Mouse (Mus musculus) thymus, adult 2 months (tissue): ENCODE measurements around the gene Pcdh8. TPM values are rescaled to one million over a fixed set of nuclear protein-coding genes. Genes with fewer than 3 reads are reported as not detected.

Experiments
- DNase-seq: peaks from one replicate; pipeline ENCODE4 v3.0.0; 2021
- H3K27ac ChIP-seq: fragments of 200-500 bp; 2 replicates; pipeline ENCODE4 v1.5.1; 2012; ENCODE audit warnings: low read length, control low read depth; ENCODE audit not compliant: control insufficient read depth, insufficient read depth
- H3K27me3 ChIP-seq: fragments of 200-500 bp; 2 replicates; pipeline ENCODE4 v1.6.1; 2012; ENCODE audit warnings: mild to moderate bottlenecking, low read length, moderate library complexity, mixed read lengths; ENCODE audit not compliant: control insufficient read depth, insufficient read depth
- H3K36me3 ChIP-seq: fragments of 200-500 bp; 2 replicates; pipeline ENCODE4 v1.6.1; 2012; ENCODE audit warnings: mild to moderate bottlenecking, low read length, moderate library complexity; ENCODE audit not compliant: control insufficient read depth, insufficient read depth
- H3K4me1 ChIP-seq: fragments of 200-500 bp; replicated peaks from 2 replicates; pipeline ENCODE4 v1.6.1; 2012; ENCODE audit warnings: low read length; ENCODE audit not compliant: control insufficient read depth, insufficient read depth
- H3K4me3 ChIP-seq: fragments of 200-500 bp; 2 replicates; pipeline ENCODE4 v1.5.1; 2012; ENCODE audit warnings: mild to moderate bottlenecking, low read length, control low read depth, moderate library complexity; ENCODE audit not compliant: control insufficient read depth, insufficient read depth
- CTCF ChIP-seq: fragments of 200-500 bp; IDR thresholded peaks from 2 replicates; pipeline ENCODE4 v1.5.1; 2012; ENCODE audit warnings: mild to moderate bottlenecking, control low read depth, low read length, moderate library complexity, borderline replicate concordance; ENCODE audit not compliant: control insufficient read depth, poor library complexity, insufficient read depth; ENCODE audit errors: extremely low read depth
- POLR2A ChIP-seq: fragments of 200-500 bp; IDR thresholded peaks from 2 replicates; pipeline ENCODE4 v1.6.1; 2012; ENCODE audit warnings: mild to moderate bottlenecking, low read length, control low read depth, moderate library complexity; ENCODE audit not compliant: control insufficient read depth, poor library complexity, insufficient read depth; ENCODE audit errors: extremely low read depth
- WGBS: fragments of 180-500 bp; shearing (Covaris S2); methylation state at CpG from one replicate; pipeline ENCODE4 v1.1.7; 2018; 5-methylcytosine and 5-hydroxymethylcytosine counted together
- polyA plus RNA-seq: library from polyadenylated mRNA; depleted of rRNA; stranded (reverse); fragments of >200 nt; gene quantifications from 2 replicates; pipeline ENCODE4 v1.2.3, GENCODE M21; 2012

Pcdh8 gene
- polyA plus RNA-seq, 1 experiment: 0.39 TPM

- H3K36me3 ChIP-seq: no peaks in the 10 kb centered on the region
- no peak overlapping the region for H3K4me3 ChIP-seq
- WGBS: 75% methylated on average over 13 of the region's 13 CpGs
- TF ChIP-seq CTCF (no peak), POLR2A (no peak)
- no peak overlapping the region for H3K27ac ChIP-seq
- no peaks in the 10 kb centered on the region for H3K4me1 ChIP-seq
- no peak for DNase-seq
- H3K27me3 ChIP-seq: no peaks in the 10 kb centered on the region
Observed at GRCm38 (mm10) chr14:79754601-79755222, 16.4 kb downstream of the Pcdh8 start.

GRCm38 (mm10) chr14:79754157-79754556 lies 17.0 kb downstream of the Pcdh8 start:
- 67% methylated on average over 3 of the region's 3 CpGs for WGBS
- Histone ChIP-seq H3K27ac (no peak overlapping the region), H3K4me3 (no peak overlapping the region), H3K36me3 (no peaks in the 10 kb centered on the region), H3K27me3 (no peaks in the 10 kb centered on the region), H3K4me1 (no peaks in the 10 kb centered on the region)
- TF ChIP-seq POLR2A (no peak), CTCF (no peak)
- no peak for DNase-seq

GRCm38 (mm10) chr14:79753733-79754132 lies 17.4 kb downstream of the Pcdh8 start:
- DNase-seq: no peak
- Histone ChIP-seq H3K4me3 (no peak overlapping the region), H3K27me3 (no peaks in the 10 kb centered on the region), H3K36me3 (no peaks in the 10 kb centered on the region), H3K27ac (no peak overlapping the region), H3K4me1 (no peaks in the 10 kb centered on the region)
- WGBS: 92% methylated on average over 7 of the region's 7 CpGs
- TF ChIP-seq CTCF: no peak
- no peak for TF ChIP-seq POLR2A

GRCm38 (mm10) chr14:79740515-79740914 lies 30.6 kb downstream of the Pcdh8 start:
- TF ChIP-seq CTCF: no peak
- no peak for TF ChIP-seq POLR2A
- Histone ChIP-seq H3K27ac (no peak overlapping the region), H3K4me3 (no peak overlapping the region), H3K27me3 (no peaks in the 10 kb centered on the region), H3K4me1 (no peaks in the 10 kb centered on the region), H3K36me3 (no peaks in the 10 kb centered on the region)
- DNase-seq: no peak
- 90% methylated on average over 3 of the region's 3 CpGs for WGBS

- no peak overlapping the region for H3K4me3 ChIP-seq
- no peaks in the 10 kb centered on the region for H3K36me3 ChIP-seq
- WGBS: 90% methylated on average over 9 of the region's 9 CpGs
- TF ChIP-seq CTCF: no peak
- no peak for DNase-seq
- H3K4me1 ChIP-seq: no peaks in the 10 kb centered on the region
- no peak overlapping the region for H3K27ac ChIP-seq
- H3K27me3 ChIP-seq: no peaks in the 10 kb centered on the region
Observed at GRCm38 (mm10) chr14:79738441-79738840, 32.7 kb downstream of the Pcdh8 start.

- Histone ChIP-seq H3K4me3 (no peak overlapping the region), H3K27ac (no peak overlapping the region), H3K27me3 (no peaks in the 10 kb centered on the region), H3K36me3 (no peaks in the 10 kb centered on the region), H3K4me1 (no peaks in the 10 kb centered on the region)
- WGBS: 68% methylated on average over 9 of the region's 9 CpGs
- peak; percentile 2 for DNase-seq
- TF ChIP-seq CTCF: no peak
- TF ChIP-seq POLR2A: no peak
Observed at GRCm38 (mm10) chr14:79737642-79738379, 33.3 kb downstream of the Pcdh8 start.
